Mouse (Mus musculus): ENCODE results near the gene Fhit.
A peak's percentile ranks its signal among the peaks of the same experiment; 100 is the strongest.

Fhit gene

DNA sequence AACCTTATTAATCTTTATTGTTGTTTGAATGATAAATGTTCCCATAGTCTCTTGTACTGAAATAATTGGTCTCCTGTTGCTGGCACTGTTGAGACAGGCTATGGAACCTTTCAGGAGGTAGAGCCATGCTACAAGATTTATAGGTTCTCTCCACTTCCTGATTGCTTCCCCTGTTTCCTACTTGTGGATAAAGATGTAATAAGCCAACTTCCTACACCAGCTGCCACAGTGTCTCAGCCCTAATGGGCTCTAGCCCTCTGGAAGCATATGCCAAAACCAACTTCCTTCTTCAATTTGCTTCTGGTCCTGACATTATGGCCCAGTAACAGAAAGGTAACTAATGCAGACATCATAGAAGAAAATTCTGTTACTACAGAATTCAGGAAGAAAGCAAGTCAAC is 652.6 kb downstream of the Fhit start:
- no peak for DNase-seq (ENCODE audit: low spot score)

DNA sequence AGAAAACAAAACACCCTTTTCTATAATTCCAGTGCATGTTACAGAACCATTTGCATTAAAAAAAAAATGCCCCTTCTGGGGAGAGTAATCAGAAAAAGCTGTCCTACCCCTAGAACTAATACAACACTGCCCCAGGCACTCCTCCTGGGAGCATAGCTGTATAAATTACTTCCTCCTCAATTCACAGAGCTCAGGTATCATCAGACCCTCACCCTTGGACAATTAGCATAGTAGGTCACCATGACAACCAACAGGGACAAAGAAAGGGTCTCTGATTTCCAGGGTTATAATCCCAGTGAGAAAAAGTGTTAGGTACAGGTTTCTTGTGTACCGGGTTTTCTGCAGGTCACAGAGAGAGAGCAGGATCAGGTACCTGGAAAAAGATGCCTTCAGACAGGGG is 654.3 kb downstream of the Fhit start:
- DNase-seq (ENCODE audit: low spot score), result no peak

DNA sequence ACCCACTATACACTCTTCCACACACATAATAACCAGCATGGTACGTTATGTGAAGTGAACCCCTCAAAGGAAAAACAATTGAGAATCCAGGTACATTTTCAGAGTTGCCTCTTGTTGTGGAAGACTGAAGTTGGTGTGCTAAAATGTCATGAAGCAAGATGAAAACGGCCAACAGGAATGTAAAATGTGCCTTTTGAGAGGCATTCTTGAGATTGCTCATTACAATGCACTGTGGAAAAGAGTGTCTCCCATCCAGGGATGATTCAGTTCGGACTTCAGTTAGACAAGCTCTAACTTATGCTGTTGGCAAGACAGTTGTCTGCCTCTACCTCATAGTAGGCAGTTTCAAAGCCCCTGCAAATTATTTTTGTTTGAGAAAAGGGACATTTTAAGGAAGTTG is 676.0 kb downstream of the Fhit start:
- DNase-seq (ENCODE audit: low spot score), result no peak

DNA sequence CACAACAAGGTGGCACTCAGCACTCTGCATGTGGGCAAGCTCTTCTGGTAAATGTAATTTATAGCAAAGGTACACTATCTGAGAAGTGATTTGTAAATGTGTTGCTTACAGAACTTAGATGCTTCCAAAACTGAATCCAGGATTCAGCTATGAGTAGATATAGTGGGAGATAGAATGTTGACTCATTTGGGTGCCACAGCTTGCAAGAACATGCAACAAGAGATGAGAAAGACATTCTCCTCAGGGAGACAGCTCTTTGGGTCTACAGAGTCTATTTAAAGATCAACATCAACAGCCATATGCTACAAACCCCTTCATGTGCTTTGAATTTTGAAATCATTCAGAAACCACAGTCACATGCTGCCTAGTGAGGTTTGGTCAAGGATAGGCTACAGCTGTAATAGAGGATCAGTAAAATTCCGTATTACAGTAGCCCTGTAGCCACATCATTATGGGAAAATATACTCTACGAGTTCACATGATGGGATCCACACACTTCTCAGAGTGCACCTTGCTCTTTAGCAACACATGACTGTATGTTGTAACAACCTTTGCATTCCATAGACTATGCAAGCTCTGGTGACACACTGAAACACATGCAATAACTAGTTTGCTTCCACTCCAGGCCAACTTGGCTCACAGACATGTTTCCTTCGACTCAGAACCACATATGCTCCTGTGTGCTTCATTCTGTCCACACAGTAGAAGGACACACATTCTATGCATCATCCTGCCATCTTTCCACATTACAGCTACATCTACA is 678.8 kb downstream of the Fhit start:
- DNase-seq (ENCODE audit: low spot score), result no peak

DNA sequence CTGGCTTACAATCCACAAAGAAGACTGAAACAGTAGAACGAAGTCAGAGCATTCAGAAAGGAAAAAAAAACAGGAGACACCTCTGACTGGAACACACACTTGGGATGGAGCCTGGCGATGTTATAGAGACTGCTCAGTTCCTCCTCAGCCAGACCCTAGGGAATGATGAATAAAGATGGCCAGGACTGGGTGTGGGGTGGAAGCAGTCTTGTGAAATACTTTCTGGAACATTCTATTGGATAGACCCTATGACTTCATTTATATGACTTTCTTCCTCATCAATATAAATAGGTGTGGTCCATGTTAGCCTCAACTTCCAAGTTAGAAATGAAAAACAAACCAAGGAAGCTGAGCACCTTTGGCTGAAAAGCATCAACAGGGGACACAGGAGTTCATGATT is 680.5 kb downstream of the Fhit start:
- DNase-seq (ENCODE audit: low spot score), result no peak

DNA sequence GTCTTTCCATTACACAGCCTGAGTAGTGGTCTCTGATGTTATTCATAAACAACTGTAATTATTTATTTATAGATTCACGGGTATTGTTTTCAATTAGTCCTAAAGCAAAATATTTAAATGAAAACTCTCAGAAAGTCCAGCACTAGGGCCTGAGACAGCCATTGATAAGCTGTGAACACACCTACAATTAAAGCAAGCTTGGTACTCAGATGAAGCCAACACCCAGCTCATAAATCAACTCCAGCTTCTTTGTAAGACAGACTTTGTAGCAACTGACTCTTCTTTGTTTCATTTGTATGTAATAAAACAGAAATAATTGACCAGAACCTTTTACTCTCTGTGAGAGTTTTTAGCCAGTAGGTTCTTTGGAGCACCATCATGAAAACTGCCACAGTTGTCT is 681.2 kb downstream of the Fhit start:
- no peak for DNase-seq (ENCODE audit: low spot score)

DNA sequence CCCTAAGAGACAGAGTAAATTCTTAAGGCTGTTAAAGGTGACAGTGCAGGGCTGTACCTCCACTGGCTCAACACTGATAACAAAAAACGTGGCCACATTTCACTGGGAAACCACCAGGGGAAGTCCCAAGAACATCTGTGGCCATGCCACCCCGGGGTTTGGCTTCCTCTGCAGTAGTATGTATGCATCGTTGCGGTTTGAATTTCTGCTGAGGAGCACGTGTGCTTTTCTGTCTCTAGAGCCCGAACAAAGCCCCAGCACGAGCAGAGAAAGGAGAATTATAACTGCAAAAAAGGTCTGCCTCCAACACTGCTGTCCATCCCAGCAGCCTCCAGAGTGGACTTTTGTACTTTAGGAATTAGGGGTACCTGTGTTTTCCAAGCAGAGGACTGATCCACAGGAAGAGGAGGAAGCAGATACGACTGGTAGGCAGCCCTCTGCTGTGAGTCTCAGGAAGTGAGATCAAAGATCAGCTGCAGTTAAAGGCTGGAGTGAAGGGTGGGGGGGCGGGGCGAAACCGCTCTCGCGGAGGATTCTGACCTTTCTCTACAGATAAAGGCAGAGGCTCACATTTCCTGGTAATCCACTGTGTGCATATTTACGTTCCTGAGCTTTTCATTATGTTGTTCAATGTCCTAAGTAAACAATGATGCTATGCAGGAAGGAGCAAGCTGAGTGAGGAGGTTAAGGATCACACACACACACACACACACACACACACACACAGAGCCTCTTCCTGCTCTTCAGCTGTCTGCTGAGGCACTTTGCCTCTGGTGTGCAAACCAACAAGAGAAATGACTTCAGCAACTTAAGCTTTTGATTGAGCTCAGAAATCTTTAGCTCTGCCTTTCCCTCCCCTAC is 708.6 kb downstream of the Fhit start:
- DNase-seq (ENCODE audit: low spot score), result peak; percentile 93

DNA sequence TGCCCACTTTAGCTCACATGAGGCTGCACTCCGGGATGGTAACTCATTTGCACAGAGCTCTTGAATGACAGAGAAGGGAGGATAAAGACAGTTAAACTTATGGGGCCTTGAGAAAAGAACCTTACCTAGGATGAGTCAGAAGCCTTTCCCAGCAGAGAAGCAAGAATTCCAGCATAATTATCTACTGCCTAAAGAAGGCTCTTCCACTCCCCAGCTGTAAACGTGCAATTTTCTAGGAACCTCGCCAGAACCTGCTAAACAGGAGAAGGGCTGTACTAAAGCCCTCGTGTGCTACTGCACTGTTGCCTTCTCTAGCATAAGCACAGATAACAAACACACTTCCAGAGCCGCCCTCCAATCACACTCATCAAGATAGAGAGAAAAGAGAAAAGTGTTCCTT is 709.6 kb downstream of the Fhit start:
- no peak for DNase-seq (ENCODE audit: low spot score)

DNA sequence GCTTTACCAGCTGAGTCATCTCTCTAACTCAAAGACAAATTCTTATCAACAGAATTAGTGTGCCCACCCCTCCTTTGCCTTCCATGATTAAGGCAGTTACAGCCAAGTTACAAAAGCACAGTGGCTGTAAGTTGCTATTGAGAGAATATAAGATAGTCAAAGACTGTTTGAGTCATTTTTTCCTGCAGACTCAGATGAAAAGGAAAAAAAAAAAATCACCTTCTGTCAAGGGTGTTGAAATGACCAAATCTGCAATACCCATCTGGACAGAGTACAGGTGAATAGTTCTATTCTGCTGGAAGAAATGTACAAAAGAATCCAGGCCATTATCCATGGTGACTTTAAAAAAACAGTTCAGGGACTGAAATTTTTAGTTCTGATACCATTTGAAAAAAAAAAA is 716.5 kb downstream of the Fhit start:
- no peak for DNase-seq (ENCODE audit: low spot score)

DNA sequence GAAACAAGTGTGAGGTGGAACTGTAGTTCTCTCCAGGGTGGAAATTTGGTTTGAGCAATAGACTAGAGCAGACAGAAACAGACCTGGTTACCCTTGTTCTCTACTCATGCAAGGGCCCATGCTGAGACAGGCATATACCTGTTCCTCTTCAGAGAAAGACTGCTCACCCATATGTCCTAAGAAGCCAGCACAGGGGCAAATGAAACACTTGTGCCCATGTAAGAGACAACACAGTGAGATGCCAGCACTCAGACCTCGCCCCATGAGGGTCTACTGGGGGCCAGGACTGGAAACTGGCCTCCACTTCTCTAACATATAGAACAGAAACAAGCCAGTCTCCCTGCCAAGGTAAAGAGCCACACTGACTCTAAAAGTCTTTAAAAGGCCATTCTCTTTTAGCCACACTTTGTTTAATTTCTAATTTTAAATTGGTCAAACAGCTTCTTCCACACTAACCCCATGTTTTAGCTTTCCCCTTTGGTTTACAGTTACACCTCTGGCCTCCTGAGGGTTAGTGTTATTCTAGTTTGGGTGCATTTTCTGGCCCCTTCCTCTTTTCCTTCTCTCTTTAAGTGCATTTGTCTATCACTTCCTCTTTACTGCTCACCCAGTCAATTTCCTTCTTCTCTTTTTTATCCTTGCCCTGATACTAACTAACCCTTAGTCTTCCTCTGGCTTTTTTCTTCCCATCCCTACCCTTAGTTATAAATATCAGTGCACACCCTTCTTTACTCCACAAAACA is 722.7 kb downstream of the Fhit start:
- DNase-seq (ENCODE audit: low spot score), result no peak

DNA sequence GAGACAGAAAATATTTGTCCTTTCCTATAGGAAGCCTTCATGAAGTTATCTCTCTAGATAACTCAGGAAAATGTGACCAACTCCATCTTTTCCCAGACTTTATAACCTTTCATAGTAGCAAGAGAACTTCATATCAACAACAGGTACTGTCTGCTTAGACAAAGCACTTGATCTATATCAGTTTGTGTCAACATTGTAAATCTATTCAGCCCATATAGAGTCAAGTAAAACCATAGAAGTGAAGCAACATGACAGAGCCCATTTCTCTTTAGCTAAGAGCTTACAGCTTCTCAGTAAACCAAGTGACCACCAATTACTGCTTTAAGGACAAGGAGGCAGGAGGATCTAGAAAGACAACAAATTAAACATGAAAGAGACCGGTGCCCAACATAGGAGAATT is 725.6 kb downstream of the Fhit start:
- no peak for DNase-seq (ENCODE audit: low spot score)

DNA sequence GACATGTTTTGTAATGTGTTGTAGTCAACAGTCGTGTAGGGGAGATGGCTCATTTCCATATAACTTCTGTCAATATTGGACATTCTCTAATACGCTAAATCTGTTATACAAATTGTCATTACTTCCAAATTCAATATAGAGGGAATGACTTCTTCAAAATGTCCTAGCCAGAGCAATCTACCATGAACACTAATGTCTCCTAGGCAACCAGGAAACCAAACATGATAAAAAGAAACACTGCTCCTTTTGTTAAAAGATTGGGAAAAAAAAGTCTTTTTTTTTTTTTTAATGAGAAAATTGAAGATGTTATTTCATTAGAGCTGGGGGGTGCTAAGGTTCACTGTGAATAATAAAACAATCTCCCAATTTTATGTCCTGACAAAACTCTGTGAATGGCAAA is 729.3 kb downstream of the Fhit start:
- DNase-seq (ENCODE audit: low spot score), result no peak

DNA sequence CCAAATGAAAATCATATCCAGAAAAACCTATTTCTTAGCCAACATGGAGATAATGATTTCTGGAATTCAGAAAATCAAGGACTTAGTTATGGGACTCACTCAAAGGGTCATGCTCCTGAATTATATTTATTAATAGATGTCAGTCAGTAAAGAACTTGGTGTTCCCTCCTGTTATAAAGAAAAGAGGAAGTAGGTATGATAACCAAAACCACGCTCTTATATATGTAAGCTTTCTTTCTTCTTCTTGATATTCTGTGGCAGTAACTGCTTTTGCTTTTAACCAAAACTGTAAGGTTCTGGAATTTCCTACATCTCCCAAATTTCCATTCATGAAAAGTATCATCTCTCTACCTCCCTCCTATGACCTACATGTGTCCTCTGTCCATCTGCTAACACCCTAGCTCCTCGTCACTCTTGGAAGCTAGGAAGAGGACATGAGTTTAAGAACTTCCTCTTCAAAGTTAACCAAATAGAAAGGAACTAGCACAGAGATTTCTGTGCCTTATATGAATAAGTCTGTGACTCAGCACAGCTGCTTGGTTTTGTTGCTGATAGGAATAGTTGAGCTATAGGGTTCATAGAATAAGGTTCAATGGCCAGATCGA is 731.3 kb downstream of the Fhit start:
- no peak for DNase-seq (ENCODE audit: low spot score)

DNA sequence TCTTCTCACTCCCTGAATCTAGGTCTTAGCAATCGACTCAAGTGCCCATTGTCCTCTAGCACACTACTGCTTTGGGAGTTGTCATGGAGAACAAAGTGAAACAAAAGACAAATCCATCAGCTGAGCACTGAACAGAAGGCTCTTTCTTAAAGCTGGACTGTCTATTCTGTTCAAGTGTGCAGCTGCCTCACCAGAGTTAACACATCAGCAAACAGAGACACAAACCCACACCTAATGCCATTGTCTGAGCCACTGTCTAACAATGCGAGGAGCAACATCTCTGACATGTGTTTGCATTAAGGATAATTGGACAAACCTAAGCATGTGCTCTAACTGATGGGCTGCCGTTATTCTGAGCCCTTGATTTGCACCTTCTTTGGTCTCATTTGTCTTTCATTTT is 738.3 kb downstream of the Fhit start:
- DNase-seq (ENCODE audit: low spot score), result no peak

DNA sequence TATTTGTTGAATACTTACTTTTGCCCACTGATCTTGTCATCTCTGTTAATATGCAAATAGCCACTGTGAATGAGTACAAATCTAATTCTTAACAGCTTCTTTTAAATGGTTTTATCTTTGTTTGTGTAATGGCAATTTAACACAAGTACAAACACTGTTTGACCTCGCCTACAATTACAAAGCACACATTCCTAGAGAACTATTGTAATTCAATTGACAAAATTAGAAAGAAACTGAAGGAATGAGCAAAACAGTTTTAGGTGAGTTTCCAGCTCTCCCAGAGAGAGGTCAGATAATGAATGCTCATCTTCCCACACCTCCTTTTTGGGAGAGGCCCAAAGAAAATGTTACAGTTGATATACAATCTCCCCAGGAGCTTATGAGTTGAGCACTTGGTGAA is 739.6 kb downstream of the Fhit start:
- DNase-seq (ENCODE audit: low spot score), result no peak

DNA sequence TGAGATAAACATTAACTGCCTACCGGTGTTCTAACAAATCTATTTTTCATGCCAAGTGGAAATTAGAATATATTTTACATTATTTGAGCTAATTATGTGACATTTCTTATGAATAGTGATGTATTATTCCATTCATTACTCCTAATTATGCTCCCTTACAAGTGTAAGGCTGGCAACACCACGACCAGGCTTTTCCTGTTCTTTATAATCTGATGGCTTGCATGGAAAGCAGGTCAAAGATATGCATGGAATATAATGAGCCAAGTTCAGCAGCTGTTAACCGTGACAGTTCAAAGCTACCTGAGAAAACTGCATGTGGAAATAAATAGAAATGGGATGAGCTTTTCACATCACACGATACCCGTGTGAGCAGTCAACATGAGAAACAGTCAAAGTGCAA is 746.8 kb downstream of the Fhit start:
- DNase-seq (ENCODE audit: low spot score), result no peak

DNA sequence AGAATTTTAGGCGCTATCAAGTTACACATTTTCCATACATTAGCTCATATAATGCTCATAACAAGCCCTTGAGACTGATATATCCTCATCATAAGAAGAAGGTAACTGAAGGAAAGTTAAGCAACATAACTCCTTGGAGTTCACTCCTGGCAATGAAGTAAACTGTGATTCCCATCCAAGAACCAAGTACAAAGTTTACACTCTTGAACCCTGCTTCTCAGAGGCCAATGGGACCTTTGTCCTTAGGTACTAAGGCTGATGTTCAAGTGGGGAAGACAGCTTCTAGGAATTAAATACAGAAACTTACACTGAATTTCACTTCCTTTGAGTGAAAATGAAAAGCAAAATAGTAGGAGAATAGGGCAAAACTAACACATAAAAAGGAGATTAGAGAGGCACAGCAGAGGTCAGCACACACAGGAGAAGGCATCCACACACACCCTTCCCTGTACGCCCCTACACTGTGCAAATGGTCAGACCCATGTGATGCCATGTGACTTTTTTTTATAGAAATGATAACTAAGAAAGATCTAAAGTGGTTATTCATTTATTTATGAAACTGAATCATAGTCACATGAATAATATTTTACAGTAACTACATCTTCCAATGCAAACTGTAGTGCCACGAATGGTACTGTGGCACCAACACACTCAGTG is 752.4 kb downstream of the Fhit start:
- no peak for DNase-seq (ENCODE audit: low spot score)

DNA sequence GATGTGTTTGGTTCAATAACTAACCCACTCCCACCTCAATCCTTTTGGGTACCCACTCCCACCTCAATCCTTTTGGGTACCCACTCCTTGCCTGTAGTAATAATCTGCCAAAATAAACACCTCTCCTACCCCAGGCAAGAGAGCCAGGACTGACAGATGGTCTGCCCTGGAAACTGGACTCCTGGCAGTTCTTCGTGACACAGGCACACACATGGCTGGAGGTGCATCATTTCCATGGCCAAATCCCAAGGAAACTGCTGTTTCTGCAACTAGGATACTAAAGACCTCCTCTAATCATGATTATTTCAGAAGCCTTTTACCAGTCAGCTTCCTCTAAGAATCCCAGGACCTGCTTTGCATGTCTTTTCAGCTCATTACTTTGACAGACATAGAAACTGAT is 756.5 kb downstream of the Fhit start:
- no peak for DNase-seq (ENCODE audit: low spot score)

DNA sequence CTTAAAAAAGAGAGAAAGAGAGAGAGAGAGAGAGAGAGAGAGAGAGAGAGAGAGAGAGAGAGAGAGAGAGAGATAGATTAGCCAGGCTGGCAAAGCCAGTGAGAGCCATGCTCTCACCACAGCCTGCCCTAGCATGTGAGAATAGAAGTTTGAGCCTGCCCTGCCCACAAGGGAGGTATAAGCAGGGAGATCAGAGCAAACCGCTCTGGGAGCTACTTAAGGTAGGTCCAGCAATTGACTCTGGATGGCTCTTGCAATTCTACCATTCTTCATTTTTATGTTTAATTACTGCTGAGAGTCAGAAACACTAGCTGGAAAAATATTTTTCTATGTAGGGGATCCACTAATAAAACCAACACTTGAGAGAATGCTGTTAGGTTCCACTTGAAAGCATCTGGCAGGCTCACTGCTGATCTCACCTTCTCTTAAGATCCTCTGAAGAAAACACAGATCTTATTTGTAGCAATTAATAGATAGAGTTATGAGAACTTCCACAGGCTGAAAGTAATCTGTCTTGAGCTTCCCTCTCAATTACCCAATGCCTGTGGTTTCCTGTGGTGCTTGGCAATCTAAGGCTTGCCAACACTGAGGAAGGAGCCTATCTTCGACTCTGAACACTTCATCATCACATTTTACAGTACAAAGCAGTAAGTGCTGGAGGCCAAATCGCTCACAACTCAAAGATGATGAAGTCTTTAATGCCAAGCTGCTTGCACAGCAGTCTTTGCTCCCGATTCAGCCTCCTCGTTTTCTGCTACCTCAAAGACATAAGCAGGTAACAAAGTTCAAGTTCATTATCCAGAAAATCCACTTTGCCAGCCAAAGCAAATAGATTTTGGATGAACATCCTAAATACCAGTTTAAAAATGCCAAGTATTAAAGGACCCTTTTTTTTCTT is 793.8 kb downstream of the Fhit start:
- no peak for DNase-seq (ENCODE audit: low spot score)

DNA sequence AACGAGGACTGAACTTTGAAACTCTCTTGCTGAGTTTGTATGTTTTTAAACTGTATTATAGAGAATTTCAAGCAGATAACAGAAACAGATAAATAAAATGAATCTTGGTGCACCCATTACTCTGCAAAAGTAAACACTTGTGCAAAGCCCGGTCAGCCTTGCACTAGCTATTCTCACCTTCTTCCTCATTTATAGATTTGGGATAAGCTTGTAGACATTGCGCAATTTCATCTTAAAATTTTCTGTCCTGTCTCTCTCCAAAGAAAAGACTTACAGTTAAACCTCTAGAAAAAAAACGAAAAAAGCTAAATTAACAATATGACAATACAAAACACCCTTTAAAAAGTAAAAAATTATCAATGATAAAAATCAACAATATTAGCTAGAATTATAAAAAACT is 795.0 kb downstream of the Fhit start:
- DNase-seq (ENCODE audit: low spot score), result no peak

DNA sequence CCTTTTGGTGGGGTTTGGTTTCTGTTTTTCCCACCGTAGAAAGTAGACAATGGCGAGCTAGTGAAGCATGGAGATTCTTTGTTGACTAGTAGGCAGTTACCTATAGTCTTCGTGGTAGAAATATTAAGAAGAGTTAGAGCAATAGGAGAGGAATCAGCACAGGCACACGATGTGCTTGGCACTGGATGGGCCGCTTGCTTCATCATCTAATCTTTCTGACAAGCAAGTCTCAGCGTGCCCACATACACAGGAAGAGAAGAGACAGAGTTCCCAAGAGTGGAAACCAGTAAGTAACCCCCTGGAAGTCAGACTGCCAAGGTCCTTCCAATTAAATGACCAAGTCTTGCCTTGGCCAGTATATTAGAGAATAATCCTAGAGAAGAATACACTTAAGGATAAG is 797.6 kb downstream of the Fhit start:
- DNase-seq (ENCODE audit: low spot score), result no peak
